Mouse (Mus musculus) heart, embryonic 13.5 days (tissue): Measurements from ENCODE around the gene Fam193b. TPM values are rescaled to one million over a fixed set of nuclear protein-coding genes. Genes with fewer than 3 reads are reported as not detected.
"Not testable (repeated sequence)": the region's sequence is repeated elsewhere in the genome, so short reads cannot be mapped to it uniquely, and the experiment has no call there.

ENCODE experiments used
- ATAC-seq: fragments of 200-750 bp; cut with Nextera tagmentation; 2 replicates; pipeline ENCODE4 v1.8.0; 2017; ENCODE audit warnings: moderate TSS enrichment; ENCODE audit not compliant: insufficient number of reproducible peaks, low FRiP score, low TSS enrichment; ENCODE audit errors: extremely low read depth
- H3K27ac ChIP-seq: fragments of 300-500 bp; sonication (generic); replicated peaks from 2 replicates; pipeline ENCODE4 v1.5.1; 2015; ENCODE audit warnings: moderate library complexity, mild to moderate bottlenecking, inconsistent platforms
- H3K27me3 ChIP-seq: fragments of 300-500 bp; sonication (generic); replicated peaks from 2 replicates; pipeline ENCODE4 v1.6.1; 2015; ENCODE audit warnings: mild to moderate bottlenecking, inconsistent platforms
- H3K36me3 ChIP-seq: fragments of 300-500 bp; sonication (generic); 2 replicates; pipeline ENCODE4 v1.6.1; 2015; ENCODE audit warnings: mild to moderate bottlenecking, inconsistent platforms
- H3K4me1 ChIP-seq: fragments of 300-500 bp; sonication (generic); 2 replicates; pipeline ENCODE4 v1.6.1; 2015; ENCODE audit warnings: inconsistent platforms
- H3K4me2 ChIP-seq: fragments of 300-500 bp; sonication (generic); 2 replicates; pipeline ENCODE4 v1.6.1; 2015; ENCODE audit warnings: inconsistent platforms, mild to moderate bottlenecking, moderate library complexity
- H3K4me3 ChIP-seq: fragments of 300-500 bp; sonication (generic); 2 replicates; pipeline ENCODE4 v1.5.1; 2015; ENCODE audit warnings: moderate library complexity, mild to moderate bottlenecking, inconsistent platforms
- H3K9ac ChIP-seq: fragments of 300-500 bp; sonication (generic); 2 replicates; pipeline ENCODE4 v1.6.1; 2015; ENCODE audit warnings: inconsistent platforms, mild to moderate bottlenecking, moderate library complexity
- H3K9me3 ChIP-seq: fragments of 300-500 bp; sonication (generic); 2 replicates; pipeline ENCODE4 v1.6.1; 2016; ENCODE audit warnings: inconsistent platforms
- WGBS: fragments of 180-500 bp; shearing (Covaris S2); methylation state at CpG from one replicate; pipeline ENCODE4 v1.1.7; 2015; ENCODE audit warnings: mixed read lengths; 5-methylcytosine and 5-hydroxymethylcytosine counted together
- polyA plus RNA-seq: library from polyadenylated mRNA; unstranded; fragments of >200 nt; fragmentation: Nextera tagmentation; extraction: Ambion mirVana; gene quantifications from 2 replicates; pipeline ENCODE4 v1.2.1, GENCODE M21; 2015

Fam193b gene
- polyA plus RNA-seq, 1 experiment from 2014 or later = 23.7 TPM

DNA sequence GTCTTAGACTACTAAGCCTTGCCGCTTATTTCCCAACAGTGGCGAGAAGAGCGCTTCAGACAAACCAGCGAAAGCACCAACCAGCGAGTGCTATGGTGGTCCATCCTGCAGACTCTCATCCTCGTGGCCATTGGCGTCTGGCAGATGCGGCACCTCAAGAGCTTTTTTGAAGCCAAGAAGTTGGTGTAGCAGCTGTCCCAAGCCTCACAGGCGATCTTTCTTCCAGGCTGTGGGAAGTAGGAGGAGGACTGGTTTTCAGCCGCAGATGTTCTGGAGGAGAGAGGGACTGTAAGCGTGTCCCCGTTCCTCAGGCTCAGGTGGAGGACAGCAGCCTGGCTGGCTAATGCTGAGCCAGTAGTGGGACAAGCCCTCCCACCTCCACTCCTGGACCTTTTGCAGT, 25.9 kb upstream of the Fam193b start:
- Histone ChIP-seq H3K27me3 (0 out of 2 replicates have a peak, but pooled peaks cover 3% of the 10 kb centered on the region), H3K9ac (no peak overlapping the region), H3K9me3 (no peaks in the 10 kb centered on the region), H3K4me2 (no peak overlapping the region), H3K4me1 (peaks cover 29% of the 10 kb centered on the region), H3K4me3 (no peak overlapping the region), H3K27ac (no peak overlapping the region), H3K36me3 (peaks cover 46% of the 10 kb centered on the region)
- ATAC-seq = no peak
- WGBS = 95% methylated on average over 12 of the region's 12 CpGs

GRCm38 (mm10) chr13:55595375-55595774, 24.5 kb upstream of the Fam193b start:
- Histone ChIP-seq H3K4me2 (no peak overlapping the region), H3K27ac (no peak overlapping the region), H3K9ac (no peak overlapping the region), H3K27me3 (peaks cover 10% of the 10 kb centered on the region; the same call in 1 of the 2 replicates), H3K9me3 (no peaks in the 10 kb centered on the region), H3K36me3 (peaks cover 46% of the 10 kb centered on the region), H3K4me3 (no peak overlapping the region), H3K4me1 (peaks cover 17% of the 10 kb centered on the region)
- no peak for ATAC-seq
- 90% methylated on average over 12 of the region's 12 CpGs for WGBS

DNA sequence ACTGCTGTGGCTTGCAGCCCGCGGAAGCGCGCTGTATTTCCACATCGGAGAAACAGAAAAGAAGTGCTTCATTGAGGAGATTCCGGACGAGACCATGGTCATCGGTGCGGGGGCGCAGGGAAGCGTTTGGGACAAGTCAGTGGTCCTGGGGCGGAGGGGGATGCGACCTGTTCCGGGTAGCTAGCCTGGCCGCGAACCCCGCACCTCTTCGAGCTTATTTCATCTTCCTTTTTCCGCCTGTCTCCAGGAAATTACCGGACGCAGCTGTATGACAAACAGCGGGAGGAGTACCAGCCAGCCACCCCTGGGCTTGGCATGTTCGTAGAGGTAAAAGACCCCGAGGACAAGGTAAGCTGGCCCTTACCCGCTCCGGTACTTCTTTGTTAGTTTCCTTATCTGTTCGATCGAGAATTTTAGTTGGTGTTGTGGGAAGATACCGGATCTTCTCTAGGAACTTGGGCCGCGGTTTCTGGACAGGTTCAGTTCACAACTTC, 22.4 kb upstream of the Fam193b start:
- under 1% methylated on average over 31 of the region's 31 CpGs for WGBS

DNA sequence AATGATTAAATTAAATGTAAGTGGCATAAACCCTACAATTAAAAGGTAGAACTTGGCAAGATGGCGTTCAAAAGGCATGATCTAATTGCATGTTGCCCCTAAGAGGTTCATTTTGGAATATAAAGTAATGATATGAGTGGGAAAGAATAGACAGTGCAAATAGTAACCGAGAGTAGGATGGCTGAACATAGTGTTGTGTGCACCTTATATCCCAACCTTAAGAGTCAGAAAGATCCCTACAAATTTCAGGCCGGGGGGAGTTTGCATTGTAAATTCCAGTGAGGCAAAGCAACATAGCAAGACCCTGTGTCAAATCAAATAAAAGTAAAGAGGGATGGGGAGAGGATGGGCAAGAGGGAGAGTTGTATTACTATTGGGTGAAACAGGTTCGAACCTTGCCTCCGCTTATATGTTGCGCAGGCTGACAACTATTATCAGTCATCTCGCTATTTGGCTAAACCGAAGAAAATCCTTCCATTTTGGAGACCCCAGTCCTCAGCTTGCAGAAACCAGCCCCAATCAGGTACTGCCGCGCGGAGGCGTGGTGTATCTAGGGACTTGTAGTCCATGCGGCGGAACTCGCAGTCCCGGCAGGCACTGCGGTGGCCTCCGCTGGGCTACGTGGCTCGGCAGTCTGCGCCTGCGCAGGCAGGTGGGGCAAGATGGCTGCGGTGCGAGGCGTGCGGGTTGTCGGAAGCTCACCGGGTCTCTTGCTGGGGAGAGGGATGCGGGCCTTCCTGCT, 21.8 kb upstream of the Fam193b start:
- peak; percentile 98 for ATAC-seq
- peak overlapping the region; percentile 95 for H3K9ac ChIP-seq
- peaks cover 10% of the 10 kb centered on the region; the same call in 1 of the 2 replicates for H3K27me3 ChIP-seq
- peak overlapping the region; percentile 83 for H3K4me2 ChIP-seq
- H3K27ac ChIP-seq = peak overlapping the region; percentile 58
- peak overlapping the region; percentile 87 for H3K4me3 ChIP-seq
- H3K36me3 ChIP-seq = peaks cover 37% of the 10 kb centered on the region
- no peaks in the 10 kb centered on the region for H3K9me3 ChIP-seq
- 5% methylated on average over 29 of the region's 29 CpGs for WGBS
- H3K4me1 ChIP-seq = peaks cover 12% of the 10 kb centered on the region

More for the DNA sequence above, 22.4 kb upstream of the Fam193b start:
- Histone ChIP-seq H3K27me3 (peaks cover 10% of the 10 kb centered on the region; the same call in 1 of the 2 replicates), H3K4me2 (peak overlapping the region; percentile 83), H3K36me3 (peaks cover 43% of the 10 kb centered on the region), H3K27ac (peak overlapping the region; percentile 58), H3K9ac (peak overlapping the region; percentile 95), H3K9me3 (no peaks in the 10 kb centered on the region), H3K4me1 (peaks cover 12% of the 10 kb centered on the region), H3K4me3 (peak overlapping the region; percentile 87)
- ATAC-seq = peak; percentile 22; the same call in 1 of the 2 replicates

GRCm38 (mm10) chr13:55591961-55592490, 21.1 kb upstream of the Fam193b start:
- Histone ChIP-seq H3K27me3 (peaks cover 10% of the 10 kb centered on the region; the same call in 1 of the 2 replicates), H3K4me1 (peaks cover 12% of the 10 kb centered on the region), H3K4me2 (no peak overlapping the region; the same call in 1 of the 2 replicates), H3K4me3 (0 out of 2 replicates have a peak overlapping the region, but pooled peaks have one; percentile 87), H3K27ac (no peak overlapping the region), H3K9me3 (no peaks in the 10 kb centered on the region), H3K36me3 (peaks cover 30% of the 10 kb centered on the region), H3K9ac (no peak overlapping the region)
- no peak for ATAC-seq
- WGBS = 63% methylated on average over 4 of the region's 4 CpGs

DNA sequence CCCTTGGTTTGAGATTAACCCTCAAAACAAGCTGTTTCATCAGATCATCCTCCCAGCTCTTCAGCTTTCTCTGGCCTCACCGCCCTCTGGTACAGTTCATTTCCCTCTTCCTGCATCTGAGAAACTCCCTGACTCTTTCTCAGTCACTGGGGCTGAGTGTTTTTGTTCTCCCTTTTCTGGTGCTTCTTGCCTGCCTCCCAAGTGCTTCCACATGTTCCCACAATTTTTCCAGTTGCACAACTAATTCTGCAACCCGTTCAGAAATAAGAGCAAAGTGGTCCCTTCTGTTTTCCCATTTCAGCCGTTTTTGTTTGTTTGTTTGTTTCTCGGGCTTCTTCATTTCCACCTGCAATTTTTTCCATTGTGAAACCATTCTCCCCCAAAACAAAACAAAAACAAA, 7.2 kb upstream of the Fam193b start:
- no peaks in the 10 kb centered on the region for H3K4me1 ChIP-seq
- H3K4me3 ChIP-seq = no peak overlapping the region
- 63% methylated on average over 4 of the region's 4 CpGs for WGBS
- no peak overlapping the region for H3K9ac ChIP-seq
- H3K36me3 ChIP-seq = 0 out of 2 replicates have a peak, but pooled peaks cover 5% of the 10 kb centered on the region
- H3K27me3 ChIP-seq = no peaks in the 10 kb centered on the region
- H3K4me2 ChIP-seq = no peak overlapping the region
- peaks cover 7% of the 10 kb centered on the region for H3K9me3 ChIP-seq
- no peak for ATAC-seq
- H3K27ac ChIP-seq = no peak overlapping the region

DNA sequence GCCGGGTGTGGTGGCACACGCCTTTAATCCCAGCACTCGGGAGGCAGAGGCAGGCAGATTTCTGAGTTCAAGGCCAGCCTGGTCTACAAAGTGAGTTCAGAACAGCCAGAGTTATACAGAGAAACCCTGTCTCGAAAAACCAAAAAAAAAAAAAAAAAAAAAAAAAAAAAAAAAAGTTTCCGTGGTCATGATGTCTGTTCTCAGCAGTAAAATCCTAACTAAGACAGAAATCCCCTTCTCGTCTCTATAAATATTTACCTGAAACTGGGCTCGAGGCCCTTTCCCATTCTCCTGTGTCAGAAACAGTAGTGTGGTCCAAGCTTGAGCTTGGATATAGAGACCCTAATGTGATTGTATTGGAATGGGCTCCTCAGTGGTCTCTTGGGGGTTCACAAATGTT, 6.0 kb upstream of the Fam193b start:
- not testable (repeated sequence) for H3K4me1 ChIP-seq, H3K4me3 ChIP-seq, ATAC-seq, H3K27me3 ChIP-seq, H3K27ac ChIP-seq, H3K36me3 ChIP-seq, H3K9me3 ChIP-seq, H3K9ac ChIP-seq, H3K4me2 ChIP-seq
- 74% methylated on average over 7 of the region's 7 CpGs for WGBS

DNA sequence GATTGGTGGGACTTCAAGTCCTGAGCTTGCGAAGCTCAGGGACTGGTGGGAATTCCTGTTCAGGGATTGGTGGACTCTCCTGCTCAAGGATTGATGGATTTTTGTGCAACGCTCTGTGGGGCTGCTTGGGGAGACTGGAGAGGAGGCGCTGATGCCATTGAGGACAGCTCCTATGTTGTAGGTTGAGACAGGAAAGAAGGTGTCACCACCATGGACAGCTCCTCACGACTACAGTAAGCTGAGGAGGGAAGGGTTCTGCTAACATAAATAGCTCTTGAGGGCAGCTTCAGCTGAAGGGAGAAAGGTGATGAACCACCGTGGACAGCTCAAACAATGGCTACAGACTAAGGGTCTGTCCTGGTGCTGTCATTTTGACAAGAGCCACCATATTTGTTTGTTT, 5.0 kb upstream of the Fam193b start:
- Histone ChIP-seq H3K27ac (no peak overlapping the region), H3K4me1 (no peaks in the 10 kb centered on the region), H3K27me3 (no peaks in the 10 kb centered on the region), H3K36me3 (0 out of 2 replicates have a peak, but pooled peaks cover 5% of the 10 kb centered on the region), H3K9ac (no peak overlapping the region), H3K4me2 (no peak overlapping the region), H3K4me3 (no peak overlapping the region), H3K9me3 (peaks cover 7% of the 10 kb centered on the region)
- no peak for ATAC-seq
- WGBS = 50% methylated on average over 5 of the region's 5 CpGs

GRCm38 (mm10) chr13:55574321-55574720, 3.4 kb upstream of the Fam193b start:
- Histone ChIP-seq H3K9me3 (peaks cover 7% of the 10 kb centered on the region), H3K36me3 (0 out of 2 replicates have a peak, but pooled peaks cover 5% of the 10 kb centered on the region), H3K4me1 (peaks cover 7% of the 10 kb centered on the region), H3K9ac (no peak overlapping the region), H3K27me3 (no peaks in the 10 kb centered on the region), H3K4me2 (no peak overlapping the region), H3K27ac (no peak overlapping the region), H3K4me3 (no peak overlapping the region)
- WGBS = 70% methylated on average over 5 of the region's 5 CpGs
- ATAC-seq = no peak

- no peak within 1 kb of the TSS for H3K9ac ChIP-seq
- 95% methylated on average over 2 of the region's 2 CpGs for WGBS
Measured at GRCm38 (mm10) chr13:55573432-55573831, 2.5 kb upstream of the Fam193b start, which contains the start of gene Tmed9. TSS of gene Tmed9 (plus strand) at chr13:55573732.

DNA sequence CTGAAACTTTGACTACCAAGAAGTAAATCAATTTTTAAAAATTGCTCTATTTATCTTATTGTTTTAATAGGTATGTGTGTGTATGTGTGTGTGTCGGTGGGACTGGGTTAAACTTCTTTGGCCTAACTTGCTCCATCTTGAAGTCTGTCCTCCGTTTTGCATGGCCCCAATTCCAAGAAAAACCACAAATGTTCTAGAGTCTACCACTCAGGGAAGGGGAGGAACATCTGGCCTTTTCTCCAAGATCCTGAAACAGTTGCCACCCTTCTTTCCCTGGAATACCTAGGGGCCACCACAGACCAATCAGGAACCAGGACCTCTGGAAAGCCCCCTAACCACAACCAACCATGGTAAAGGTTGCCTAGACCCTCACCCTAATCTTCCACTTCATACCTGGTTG, 1.1 kb upstream of the Fam193b start:
- H3K4me1 ChIP-seq = peaks cover 12% of the 10 kb centered on the region
- H3K27ac ChIP-seq = no peak overlapping the region
- peaks cover 7% of the 10 kb centered on the region for H3K9me3 ChIP-seq
- no peak overlapping the region for H3K9ac ChIP-seq
- no peak for ATAC-seq
- no peaks in the 10 kb centered on the region for H3K27me3 ChIP-seq
- WGBS = 76% methylated on average over 2 of the region's 2 CpGs
- peaks cover 21% of the 10 kb centered on the region for H3K36me3 ChIP-seq
- H3K4me2 ChIP-seq = 0 out of 2 replicates have a peak overlapping the region, but pooled peaks have one; percentile 96
- H3K4me3 ChIP-seq = no peak overlapping the region

More at GRCm38 (mm10) chr13:55573432-55573831, 2.5 kb upstream of the Fam193b start, which contains the start of gene Tmed9:
- Histone ChIP-seq H3K27ac (no peak within 1 kb of the TSS), H3K4me1 (peaks cover 12% of the 10 kb centered on the region), H3K27me3 (no peaks in the 10 kb centered on the region), H3K36me3 (peaks cover 10% of the 10 kb centered on the region), H3K9me3 (peaks cover 7% of the 10 kb centered on the region), H3K4me3 (no peak within 1 kb of the TSS), H3K4me2 (no peak within 1 kb of the TSS)
- ATAC-seq = no peak
